Mouse (Mus musculus) megakaryocyte, embryonic 14.5 days (primary cell): ENCODE measurements at regions not wholly inside any gene's neighbourhood (a gene's known extent, or its start where the extent isn't known, plus 50 kb on each side); places are given as distances from the start of the nearest gene placed in this dataset.

Source experiments
- FLI1 ChIP-seq: IDR thresholded peaks from 2 replicates; pipeline ENCODE4 v1.6.1; 2012; ENCODE audit warnings: low read length, inconsistent platforms, mixed read lengths
- GATA1 ChIP-seq: IDR thresholded peaks from 3 replicates; pipeline ENCODE4 v1.6.1; 2012; ENCODE audit warnings: mixed read lengths, low read length, inconsistent platforms, borderline replicate concordance

GRCm38 (mm10) chr4:75730798-75731400, 452.8 kb upstream of the Dmac1 start:
- TF ChIP-seq FLI1 (no peak), GATA1 (no peak)
